In genomic region chr15:45453797-45454196, GRCm38 (mm10) we compare ENCODE assay signal across 9 mouse cellular contexts.
DNase-seq lines count a peak whose midpoint lies in the region; ATAC-seq and TF ChIP-seq lines count a peak whose summit lies in the region.
"Had no signal": no experiment of that assay in that cellular context is flagged by ENCODE, and none has a peak within 500 bp of the region (broad histone marks: within the 10 kb centered on the region; RNA-seq: fewer than 3 reads in every experiment).

No protein-coding gene starts in this region.

- TF ChIP-seq CTCF in intestine, postnatal 0 days (IDR thresholded peaks at IDR 0.05; ENCODE audit: low read depth): no peak

- H3K9me3 ChIP-seq in heart, embryonic 11.5 days (replicated peaks; ENCODE audit: control insufficient read depth, low read length): no peaks in the 10 kb centered on the region
- no peaks in the 10 kb centered on the region for H3K9me3 ChIP-seq in intestine, postnatal 0 days (ENCODE audit: control insufficient read depth)
- no peaks in the 10 kb centered on the region for H3K9me3 ChIP-seq in liver, embryonic 11.5 days (ENCODE audit: control insufficient read depth, low read length)
- H3K9me3 ChIP-seq: megakaryocyte, embryonic 14.5 days had no signal

- ATAC-seq in heart, embryonic 11.5 days (replicated peaks; ENCODE audit: insufficient number of reproducible peaks, low FRiP score, low TSS enrichment): no peak
- no peak for ATAC-seq in activated CD4-positive, CD25-positive, alpha-beta regulatory T cell, adult 4 months
- no peak for ATAC-seq in intestine, postnatal 0 days
- ATAC-seq in liver, embryonic 11.5 days (replicated peaks; ENCODE audit: low FRiP score): no peak

- H3K9ac ChIP-seq in heart, embryonic 11.5 days (ENCODE audit: low read depth, low read length): no peak overlapping the region
- H3K9ac ChIP-seq in intestine, postnatal 0 days (ENCODE audit: low read depth, low read length): no peak overlapping the region
- no peak overlapping the region for H3K9ac ChIP-seq in liver, embryonic 11.5 days (ENCODE audit: low read depth, low read length)

- no peaks in the 10 kb centered on the region for H3K36me3 ChIP-seq in heart, embryonic 11.5 days (ENCODE audit: control insufficient read depth, insufficient read depth, low read length)
- H3K36me3 ChIP-seq in intestine, postnatal 0 days (ENCODE audit: control insufficient read depth, insufficient read depth): no peaks in the 10 kb centered on the region
- H3K36me3 ChIP-seq in liver, embryonic 11.5 days (ENCODE audit: control insufficient read depth, insufficient read depth, low read length): no peaks in the 10 kb centered on the region

- WGBS in heart, embryonic 11.5 days (ENCODE audit: insufficient replicate concordance): 71% methylated on average over 1 of the region's 1 CpGs
- WGBS in intestine, postnatal 0 days: 74% methylated on average over 1 of the region's 1 CpGs
- 95% methylated on average over 1 of the region's 1 CpGs for WGBS in liver, embryonic 11.5 days

- no peak overlapping the region for H3K4me3 ChIP-seq in heart, embryonic 11.5 days (ENCODE audit: low read depth, low read length)
- no peak overlapping the region for H3K4me3 ChIP-seq in intestine, postnatal 0 days (ENCODE audit: low read depth, low read length)
- no peak overlapping the region for H3K4me3 ChIP-seq in liver, embryonic 11.5 days (ENCODE audit: low read depth, low read length)
- H3K4me3 ChIP-seq: megakaryocyte, embryonic 14.5 days had no signal

- no peaks in the 10 kb centered on the region for H3K27me3 ChIP-seq in heart, embryonic 11.5 days (ENCODE audit: control insufficient read depth, insufficient read depth, low read length)
- no peaks in the 10 kb centered on the region for H3K27me3 ChIP-seq in intestine, postnatal 0 days (replicated peaks; ENCODE audit: control insufficient read depth, insufficient read depth, low read length)
- H3K27me3 ChIP-seq in liver, embryonic 11.5 days (replicated peaks; ENCODE audit: control insufficient read depth, insufficient read depth, low read length): no peaks in the 10 kb centered on the region
- H3K27me3 ChIP-seq: megakaryocyte, embryonic 14.5 days had no signal

- DNase-seq in heart, adult 18-20 months: peak; percentile 47 to 69
- DNase-seq in cerebellum, adult 11 months: peak; percentile 82
- peak; percentile 3 to 7 for DNase-seq in frontal cortex, postnatal 25 days (ENCODE audit: low spot score in 2 of 2)
- DNase-seq in left cerebral cortex, adult 9 months (ENCODE audit: low spot score in 2 of 2): peak; percentile 37 to 75
- no peak for DNase-seq in liver, embryonic 11.5 days (ENCODE audit: low spot score)

- H3K27ac ChIP-seq in heart, embryonic 11.5 days (ENCODE audit: low read depth, low read length): no peak overlapping the region
- H3K27ac ChIP-seq in intestine, postnatal 0 days (ENCODE audit: low read depth, low read length): no peak overlapping the region
- H3K27ac ChIP-seq in liver, embryonic 11.5 days (ENCODE audit: low read depth, low read length): no peak overlapping the region

- no peak overlapping the region for H3K4me2 ChIP-seq in heart, embryonic 11.5 days
- no peak overlapping the region for H3K4me2 ChIP-seq in intestine, postnatal 0 days (replicated peaks; ENCODE audit: low read depth)
- no peak overlapping the region for H3K4me2 ChIP-seq in liver, embryonic 11.5 days

- no peaks in the 10 kb centered on the region for H3K4me1 ChIP-seq in heart, embryonic 11.5 days (ENCODE audit: control insufficient read depth, insufficient read depth, low read length)
- H3K4me1 ChIP-seq in intestine, postnatal 0 days (replicated peaks; ENCODE audit: control insufficient read depth, insufficient read depth, low read length): no peaks in the 10 kb centered on the region
- no peaks in the 10 kb centered on the region for H3K4me1 ChIP-seq in liver, embryonic 11.5 days (replicated peaks; ENCODE audit: control insufficient read depth, insufficient read depth, low read length)
- H3K4me1 ChIP-seq: megakaryocyte, embryonic 14.5 days had no signal
